Mouse (Mus musculus) right cerebral cortex, postnatal 14 days (tissue): Measurements from ENCODE around the gene Pes1.

Experiments
- DNase-seq: peaks from one replicate; pipeline ENCODE4 v3.0.0; 2022

The Pes1 gene

GRCm38 (mm10) chr11:3964416-3965172, 819 bp downstream of the Pes1 start:
- DNase-seq, result no peak

- no peak for DNase-seq
Measured at GRCm38 (mm10) chr11:3969837-3970236, 6.1 kb downstream of the Pes1 start.

GRCm38 (mm10) chr11:3970361-3970760, 6.6 kb downstream of the Pes1 start:
- no peak for DNase-seq

DNA sequence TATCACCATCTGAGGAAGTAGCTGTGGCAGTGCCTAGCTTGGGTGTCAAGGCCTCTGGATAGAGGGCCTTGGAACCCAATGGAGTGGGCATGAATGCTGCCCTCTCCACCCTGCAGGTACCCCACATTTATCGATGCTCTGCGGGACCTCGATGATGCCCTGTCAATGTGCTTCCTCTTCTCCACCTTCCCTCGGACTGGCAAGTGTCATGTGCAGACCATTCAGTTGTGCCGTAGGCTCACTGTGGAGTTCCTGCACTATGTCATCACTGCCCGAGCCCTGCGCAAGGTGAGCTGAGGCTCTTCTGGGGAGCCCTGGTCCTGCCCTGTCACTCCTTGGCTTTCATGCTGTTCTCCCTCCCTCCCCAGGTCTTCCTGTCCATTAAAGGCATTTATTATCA, 9.3 kb downstream of the Pes1 start:
- DNase-seq, result no peak

DNA sequence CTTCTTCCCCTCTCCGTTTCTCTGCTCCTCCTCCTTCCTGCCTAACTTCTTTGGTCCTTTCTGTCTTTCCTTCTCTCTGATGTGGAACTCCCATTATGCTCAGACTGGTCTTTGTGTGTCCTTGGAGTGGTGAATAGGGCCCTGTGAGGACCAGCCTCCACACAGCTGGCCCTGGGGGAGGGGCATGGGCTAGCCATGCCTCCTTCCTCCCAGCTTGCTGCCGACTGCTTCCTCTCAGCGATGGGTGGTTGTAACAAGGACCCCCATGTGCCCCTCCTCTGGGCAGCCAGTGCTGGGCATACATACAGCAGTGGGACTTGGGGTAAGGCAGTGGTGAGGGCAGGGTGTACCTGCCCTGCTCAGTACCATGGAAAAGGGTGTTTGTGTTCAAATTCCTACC, 10.5 kb downstream of the Pes1 start:
- DNase-seq, result peak; percentile 30

GRCm38 (mm10) chr11:3976678-3977077, 12.9 kb downstream of the Pes1 start, which contains the start of gene 4930556J24Rik:
Gene 4930556J24Rik, minus strand, starts transcription at chr11:3976778.
- no peak for DNase-seq

- DNase-seq, result no peak
Measured at GRCm38 (mm10) chr11:3978421-3978820, 14.6 kb downstream of the Pes1 start.

DNA sequence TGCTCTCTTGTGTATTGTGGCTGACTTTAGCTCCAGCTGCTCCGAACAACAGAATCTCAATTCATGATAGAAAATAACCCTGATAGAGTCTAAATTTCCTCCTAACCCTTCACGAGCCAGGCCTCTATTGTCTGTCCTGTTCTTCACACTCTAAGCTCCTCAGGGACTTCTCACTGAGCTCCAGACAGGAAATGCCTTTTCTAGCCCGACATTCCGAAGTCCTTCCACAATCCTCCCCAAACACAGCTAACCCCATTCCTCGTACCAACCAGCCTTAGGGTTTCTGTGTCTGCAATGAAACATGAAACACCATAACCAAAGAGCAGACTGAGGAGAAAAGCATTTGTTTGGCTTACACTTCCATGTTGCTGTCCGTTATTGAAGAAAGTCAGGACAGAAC, 17.8 kb downstream of the Pes1 start:
- no peak for DNase-seq

DNA sequence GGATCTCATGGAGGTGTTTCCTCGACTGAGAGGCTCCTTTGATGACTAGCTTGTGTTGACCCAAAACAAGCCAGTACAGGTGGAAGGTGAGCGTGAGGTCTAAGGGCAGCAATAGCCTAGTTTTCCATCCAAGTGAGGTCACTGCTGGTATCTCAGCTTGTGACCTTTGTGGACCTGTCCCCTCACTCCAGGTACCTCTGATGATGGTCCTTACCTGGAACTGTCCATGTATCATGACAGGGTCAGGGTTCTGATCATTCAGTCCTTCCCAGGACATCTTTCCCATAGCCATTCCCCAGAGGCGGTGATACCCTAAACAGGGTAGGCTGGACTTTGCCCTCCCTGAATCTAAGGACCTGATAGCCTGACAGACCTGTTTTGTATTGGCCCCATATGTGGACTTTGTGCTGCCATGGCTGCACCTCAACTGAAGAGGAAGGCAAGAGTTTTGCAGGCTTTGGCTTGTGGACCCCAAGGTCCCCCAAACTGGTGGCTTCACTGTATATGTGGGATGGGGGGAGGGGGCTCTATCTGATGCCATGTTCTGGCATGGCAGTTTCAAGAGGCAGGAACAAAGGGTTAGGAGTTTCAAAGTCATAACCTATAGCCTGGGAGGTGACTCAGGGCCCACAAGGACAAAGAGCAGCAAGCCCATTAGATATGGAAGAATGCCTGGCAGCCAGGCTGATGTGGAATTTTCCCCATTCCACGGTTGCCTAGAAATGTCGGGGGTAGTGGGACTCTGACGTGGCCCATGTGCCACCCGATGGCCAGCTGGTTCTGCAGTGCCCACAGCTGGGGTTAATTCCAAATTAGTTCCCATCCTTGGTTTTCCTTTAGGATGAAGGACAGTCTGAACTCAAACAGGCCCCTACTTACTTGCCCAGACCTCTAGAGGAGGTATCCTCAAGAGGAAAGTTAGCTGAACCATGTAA, 18.8 kb downstream of the Pes1 start:
- DNase-seq, result no peak

GRCm38 (mm10) chr11:3983291-3983862, 19.6 kb downstream of the Pes1 start, which contains the start of gene Gal3st1:
Gene Gal3st1, plus strand, starts transcription at chr11:3983636.
- DNase-seq, result peak; percentile 21

DNA sequence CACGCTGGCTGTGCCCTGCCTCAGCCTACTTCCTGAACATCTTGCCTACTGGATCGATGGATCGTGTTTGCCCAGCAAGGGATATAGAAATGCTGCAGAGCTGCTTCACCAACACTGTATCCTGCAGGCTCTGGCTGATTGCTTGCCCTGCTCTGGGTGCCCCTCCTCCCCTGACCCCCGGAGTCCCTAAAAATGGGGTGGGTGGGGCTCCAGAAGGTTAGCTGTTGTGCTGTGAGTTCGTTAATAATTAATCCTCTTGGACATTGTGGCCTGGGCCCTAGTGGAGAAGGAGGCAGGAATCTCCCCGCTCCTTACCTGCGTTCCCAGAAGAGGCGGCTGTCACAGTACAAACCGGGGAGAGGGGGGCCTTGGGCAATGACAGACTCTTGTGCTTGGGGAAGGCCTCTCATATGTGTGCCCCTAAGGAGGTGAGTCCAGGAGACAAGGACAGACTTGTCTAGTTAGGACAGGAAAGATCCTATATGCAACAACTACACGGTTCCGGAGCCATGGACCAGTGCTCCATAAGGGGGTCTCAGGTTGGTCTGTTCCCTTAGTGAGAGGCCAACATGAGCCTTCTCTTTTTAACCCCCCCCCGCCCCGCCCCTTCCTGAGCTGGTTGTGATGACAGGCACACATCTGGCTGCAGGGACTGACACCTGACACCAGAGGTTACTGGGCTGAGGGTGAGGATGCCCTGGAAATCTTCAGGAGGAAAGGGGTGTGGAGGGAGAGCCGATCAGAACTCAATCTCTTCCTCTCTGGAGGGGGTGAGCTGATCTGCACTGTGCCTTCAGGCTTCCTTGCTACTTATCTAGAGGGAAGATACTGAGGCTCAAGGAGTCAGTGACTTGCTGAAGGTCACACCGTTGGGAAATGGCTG, 20.3 kb downstream of the Pes1 start:
- no peak for DNase-seq

DNA sequence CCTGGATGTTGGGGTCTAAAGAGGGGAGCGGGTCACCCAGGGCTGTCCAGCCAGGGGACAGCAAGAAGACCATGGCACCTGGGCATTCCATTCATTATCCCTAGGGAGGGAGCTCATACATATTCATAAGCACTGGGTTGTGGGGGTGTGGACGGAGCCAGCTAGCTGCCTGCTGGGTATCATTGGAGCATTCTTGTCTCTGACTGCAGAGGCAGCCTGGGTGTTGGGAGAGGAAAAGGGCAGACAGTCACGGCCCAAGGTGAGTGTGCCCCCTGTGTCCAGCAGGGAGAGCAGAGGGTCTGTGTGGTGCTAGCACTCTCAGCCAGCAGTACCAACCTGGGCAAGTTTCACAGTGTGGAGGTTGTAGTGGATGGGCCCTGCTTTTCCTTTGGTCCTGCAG, 26.0 kb downstream of the Pes1 start:
- no peak for DNase-seq

- no peak for DNase-seq
Measured at GRCm38 (mm10) chr11:3993132-3993531, 29.4 kb downstream of the Pes1 start.

DNA sequence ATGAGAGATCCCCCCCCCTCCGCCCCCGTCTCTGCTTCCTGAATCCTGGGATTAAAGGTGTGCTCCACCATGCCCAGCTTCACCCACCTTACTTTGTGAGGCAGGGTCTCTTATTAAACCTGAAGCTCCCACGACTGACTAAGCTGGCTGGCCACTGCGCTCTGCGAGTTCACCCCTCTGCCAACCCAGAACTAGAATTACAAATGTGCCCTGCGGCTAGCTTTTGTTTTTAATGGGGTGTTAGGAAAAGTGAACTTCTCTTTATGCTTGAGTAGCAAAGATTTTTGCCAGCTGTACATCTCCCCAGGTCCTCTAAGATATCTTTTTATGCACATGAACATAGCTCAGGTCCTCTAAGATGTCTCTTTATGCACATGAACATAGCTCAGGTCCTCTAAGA, 30.1 kb downstream of the Pes1 start:
- no peak for DNase-seq

DNA sequence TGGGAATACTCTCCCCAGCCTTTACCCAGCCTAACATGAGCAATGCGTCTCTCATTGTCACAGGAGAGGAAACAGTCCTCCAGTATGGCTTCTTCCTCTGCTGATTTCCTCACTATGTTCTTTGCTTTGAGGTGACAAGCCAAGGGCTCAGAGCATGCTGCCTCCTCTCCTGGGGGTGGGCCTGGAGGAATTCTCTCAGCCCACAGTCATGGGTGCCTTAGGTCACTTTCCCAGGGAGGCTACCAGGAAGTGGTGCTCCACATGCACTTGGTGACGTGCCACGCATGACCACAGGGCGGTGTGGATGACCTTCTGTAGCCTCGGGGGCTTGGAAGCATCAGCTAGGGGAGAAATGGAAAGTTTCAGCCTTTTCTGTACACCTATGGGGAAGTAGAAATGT, 31.7 kb downstream of the Pes1 start:
- DNase-seq, result no peak

DNA sequence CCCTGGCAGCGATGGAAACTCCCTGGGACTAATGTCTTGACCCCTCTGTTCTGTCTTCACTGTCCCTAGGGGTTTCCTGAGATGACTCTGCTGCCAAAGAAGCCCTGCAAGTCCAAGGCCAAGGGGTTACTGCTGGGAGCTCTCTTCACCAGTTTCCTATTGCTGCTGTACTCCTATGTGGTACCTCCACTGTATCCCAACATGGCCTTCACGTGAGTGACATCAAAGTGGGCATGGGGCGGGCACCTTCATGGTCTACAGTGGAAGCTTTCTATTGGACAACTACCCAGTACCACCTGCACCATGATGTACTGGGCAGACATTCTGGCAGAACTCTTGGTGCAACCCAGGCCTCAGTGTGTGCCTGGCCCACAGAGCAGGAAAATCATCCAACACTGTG, 33.1 kb downstream of the Pes1 start:
- no peak for DNase-seq

- no peak for DNase-seq
Measured at GRCm38 (mm10) chr11:3997978-3998720, 34.4 kb downstream of the Pes1 start.

DNA sequence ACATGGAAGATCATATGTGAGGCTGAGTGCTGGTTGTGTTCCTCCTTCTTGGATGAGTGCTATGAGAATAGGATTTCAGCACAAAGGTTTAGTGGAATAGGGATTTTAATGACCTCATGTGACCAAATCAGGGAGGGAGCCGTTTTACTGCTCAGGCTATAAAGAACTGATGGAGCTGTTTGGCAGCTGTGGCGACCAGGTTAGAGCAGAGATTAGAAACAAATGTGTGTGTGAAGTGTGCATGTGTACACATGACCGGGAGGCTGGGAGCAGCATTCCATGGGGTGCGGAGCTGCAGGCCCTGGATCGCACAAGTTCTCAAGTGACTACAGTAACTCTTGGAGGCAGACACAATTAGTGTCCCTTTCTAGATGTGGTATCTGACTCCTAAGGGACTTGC, 35.8 kb downstream of the Pes1 start:
- DNase-seq, result no peak

GRCm38 (mm10) chr11:4001603-4002002, 37.8 kb downstream of the Pes1 start:
- peak; percentile 74 for DNase-seq

DNA sequence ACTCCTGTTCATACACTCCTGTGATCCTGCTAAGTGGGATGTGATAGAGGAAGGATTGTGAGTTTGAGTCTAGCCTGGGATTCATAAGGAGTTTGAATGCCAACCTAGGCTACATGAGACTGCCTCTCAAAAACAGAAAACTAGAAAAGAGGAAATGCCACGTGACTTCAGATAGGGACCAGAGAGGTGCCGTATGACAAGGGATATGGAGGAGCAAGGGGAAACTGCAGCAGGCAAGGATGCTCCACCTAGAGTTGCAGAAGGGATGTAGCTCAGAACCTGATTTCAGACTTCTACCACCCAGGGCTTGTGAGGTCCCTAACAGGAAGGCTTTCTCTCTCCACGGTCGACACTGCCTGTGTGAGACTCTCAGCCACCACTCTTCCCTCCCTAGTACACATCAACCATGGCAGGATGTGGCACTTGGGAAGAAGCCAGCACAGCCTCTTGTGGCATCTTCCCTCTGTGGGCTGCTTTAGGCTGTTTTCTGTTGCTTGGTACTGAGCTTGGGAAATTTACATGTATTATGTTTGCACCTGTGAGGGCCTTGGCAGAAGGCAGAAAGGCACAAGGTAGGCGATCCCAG, 41.5 kb downstream of the Pes1 start:
- no peak for DNase-seq

DNA sequence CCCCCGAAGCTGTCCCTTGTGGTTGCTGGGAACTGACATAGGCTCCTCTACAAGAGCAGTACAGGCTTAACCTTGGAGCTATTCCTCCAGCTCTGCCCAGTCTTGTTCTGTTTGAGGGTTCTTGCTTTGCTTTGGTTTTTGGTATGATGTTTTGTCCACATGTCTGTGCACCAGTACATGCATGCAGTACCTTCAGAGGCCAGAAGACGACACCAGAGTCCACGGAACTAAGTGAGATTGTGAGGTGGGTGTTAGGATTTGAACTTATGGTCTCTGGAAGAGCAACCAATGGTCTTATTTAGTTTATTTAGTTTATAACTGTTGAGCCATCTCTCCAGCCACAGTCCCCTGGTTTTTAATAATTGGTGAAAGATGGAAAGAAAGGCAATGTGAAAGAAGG, 42.7 kb downstream of the Pes1 start:
- DNase-seq, result no peak
